Mouse (Mus musculus) spleen, adult 2 months (tissue): ENCODE data around the gene Lalba. TPM values are rescaled to one million over a fixed set of nuclear protein-coding genes. Genes with fewer than 3 reads are reported as not detected.
"Not testable (repeated sequence)": the region's sequence is repeated elsewhere in the genome, so short reads cannot be mapped to it uniquely, and the experiment has no call there.

ENCODE experiments used
- DNase-seq, 2 experiments: peaks; one replicate each; pipeline versions ENCODE4 v3.0.0 to v3.0.0-alpha.2; 2012 to 2021; ENCODE audit warnings: low spot score in 2 of 2, low read depth in 1 of 2
- H3K27ac ChIP-seq: fragments of 200-500 bp; 2 replicates; pipeline ENCODE4 v1.5.1; 2012; ENCODE audit warnings: low read length, inconsistent platforms; ENCODE audit not compliant: insufficient read depth
- H3K27me3 ChIP-seq: fragments of 200-500 bp; 2 replicates; pipeline ENCODE4 v1.6.1; 2012; ENCODE audit warnings: mild to moderate bottlenecking, moderate library complexity, low read length, inconsistent platforms; ENCODE audit not compliant: control insufficient read depth, insufficient read depth
- H3K36me3 ChIP-seq: fragments of 200-500 bp; 2 replicates; pipeline ENCODE4 v1.6.1; 2012; ENCODE audit warnings: mild to moderate bottlenecking, low read length, inconsistent platforms; ENCODE audit not compliant: control insufficient read depth, insufficient read depth
- H3K4me1 ChIP-seq: fragments of 200-500 bp; 2 replicates; pipeline ENCODE4 v1.6.1; 2011; ENCODE audit warnings: inconsistent platforms; ENCODE audit not compliant: control insufficient read depth, insufficient read depth, insufficient read length
- H3K4me3 ChIP-seq: fragments of 200-500 bp; 2 replicates; pipeline ENCODE4 v1.5.1; 2011; ENCODE audit warnings: mild to moderate bottlenecking, inconsistent platforms; ENCODE audit not compliant: insufficient read depth, insufficient read length; ENCODE audit errors: extremely low read depth
- CTCF ChIP-seq: fragments of 200-500 bp; IDR thresholded peaks from 2 replicates; pipeline ENCODE4 v1.5.1; 2011; ENCODE audit warnings: mild to moderate bottlenecking, inconsistent platforms; ENCODE audit not compliant: insufficient read depth, insufficient read length, insufficient replicate concordance; ENCODE audit errors: extremely low read depth
- POLR2A ChIP-seq: fragments of 200-500 bp; IDR thresholded peaks from 2 replicates; pipeline ENCODE4 v1.6.1; 2011; ENCODE audit warnings: low read depth, low read length, inconsistent platforms
- WGBS: fragments of 180-500 bp; shearing (Covaris S2); methylation state at CpG from one replicate; pipeline ENCODE4 v1.1.7; 2018; 5-methylcytosine and 5-hydroxymethylcytosine counted together
- polyA plus RNA-seq: library from polyadenylated mRNA; depleted of rRNA; stranded (reverse); fragments of >200 nt; gene quantifications from 2 replicates; pipeline ENCODE4 v1.2.3, GENCODE M21; 2012

Lalba gene
- polyA plus RNA-seq, 1 experiment = not detected

- DNase-seq = peak in 1 of 2 experiments; percentile 62
- Histone ChIP-seq H3K27me3 (no peaks in the 10 kb centered on the region), H3K27ac (no peak overlapping the region), H3K4me1 (peaks cover 15% of the 10 kb centered on the region; the same call in 1 of the 2 replicates), H3K36me3 (peaks cover 25% of the 10 kb centered on the region), H3K4me3 (no peak overlapping the region)
- no peak for TF ChIP-seq POLR2A
- TF ChIP-seq CTCF = peak; percentile 74; the same call in 1 of the 2 replicates
- 62% methylated on average over 16 of the region's 16 CpGs for WGBS
These were observed 35.1 kb upstream of the Lalba start for GRCm38 (mm10) chr15:98517380-98518355.

- WGBS = 82% methylated on average over 2 of the region's 2 CpGs
- DNase-seq, H3K27ac ChIP-seq, H3K27me3 ChIP-seq, H3K4me3 ChIP-seq: not testable (repeated sequence)
- Histone ChIP-seq H3K36me3 (peaks cover 10% of the 10 kb centered on the region), H3K4me1 (peaks cover 24% of the 10 kb centered on the region; the same call in 1 of the 2 replicates)
These were observed 32.3 kb upstream of the Lalba start for GRCm38 (mm10) chr15:98514845-98515244.

DNA sequence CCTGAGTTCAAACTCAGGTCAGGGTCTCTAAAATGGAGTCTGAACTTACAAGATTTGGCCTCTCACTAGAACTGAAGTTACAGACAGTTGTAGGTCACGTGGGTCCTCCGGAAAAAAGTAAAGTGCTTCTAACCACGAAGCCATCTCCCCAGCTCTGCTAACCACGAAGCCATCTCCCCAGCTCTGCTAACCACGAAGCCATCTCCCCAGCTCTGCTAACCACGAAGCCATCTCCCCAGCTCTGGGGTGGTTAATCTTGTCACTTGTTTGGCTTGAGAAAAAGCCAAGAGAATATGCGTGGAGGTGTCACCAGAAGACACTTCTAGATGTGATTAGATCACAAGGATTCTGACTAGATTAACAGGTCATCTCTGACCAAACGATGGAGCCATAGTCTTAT is 31.6 kb upstream of the Lalba start:
- Histone ChIP-seq H3K36me3 (peaks cover 5% of the 10 kb centered on the region), H3K4me1 (peaks cover 24% of the 10 kb centered on the region; the same call in 1 of the 2 replicates), H3K27ac (peak overlapping the region; percentile 82), H3K27me3 (no peaks in the 10 kb centered on the region), H3K4me3 (no peak overlapping the region)
- WGBS = 9% methylated on average over 8 of the region's 8 CpGs
- peak in 1 of 2 experiments; percentile 47 for DNase-seq
- TF ChIP-seq POLR2A = no peak
- no peak for TF ChIP-seq CTCF

GRCm38 (mm10) chr15:98513676-98514075 is 31.2 kb upstream of the Lalba start:
- DNase-seq, H3K36me3 ChIP-seq, H3K4me3 ChIP-seq, H3K27me3 ChIP-seq: not testable (repeated sequence)
- WGBS = 15% methylated on average over 3 of the region's 3 CpGs
- peaks cover 24% of the 10 kb centered on the region; the same call in 1 of the 2 replicates for H3K4me1 ChIP-seq
- peak overlapping the region; percentile 82 for H3K27ac ChIP-seq

GRCm38 (mm10) chr15:98512799-98513321 is 30.3 kb upstream of the Lalba start:
- WGBS = 14% methylated on average over 17 of the region's 17 CpGs
- DNase-seq = peak; percentile 47 to 50
- H3K36me3 ChIP-seq = no peaks in the 10 kb centered on the region
- H3K27me3 ChIP-seq = no peaks in the 10 kb centered on the region
- no peak for TF ChIP-seq CTCF
- TF ChIP-seq POLR2A = no peak
- peak overlapping the region; percentile 82 for H3K27ac ChIP-seq
- H3K4me1 ChIP-seq = peaks cover 24% of the 10 kb centered on the region; the same call in 1 of the 2 replicates
- H3K4me3 ChIP-seq = peak overlapping the region; percentile 11; the same call in 1 of the 2 replicates

DNA sequence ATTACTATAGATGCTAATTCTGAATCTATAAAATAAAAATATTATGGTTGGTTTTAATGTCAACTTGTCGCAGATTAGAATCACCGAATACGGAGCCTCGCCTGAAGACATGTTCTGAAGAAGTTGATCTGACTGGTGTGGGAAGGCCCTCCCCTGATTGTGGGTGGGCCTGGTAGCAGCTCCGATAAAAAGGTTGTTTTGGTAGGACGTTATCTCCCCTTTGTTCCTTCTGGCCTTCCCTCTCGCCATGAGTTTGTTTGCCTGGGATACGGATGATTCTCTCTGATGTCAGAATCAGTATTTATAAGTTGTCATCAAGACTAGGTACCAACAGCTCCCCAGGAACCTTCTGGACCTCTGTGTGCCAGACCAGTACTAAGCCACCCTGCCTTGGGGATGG is 29.7 kb upstream of the Lalba start:
- 59% methylated on average over 8 of the region's 8 CpGs for WGBS
- no peak for DNase-seq
- Histone ChIP-seq H3K36me3 (no peaks in the 10 kb centered on the region), H3K4me3 (no peak overlapping the region), H3K27ac (peak overlapping the region; percentile 79), H3K27me3 (no peaks in the 10 kb centered on the region), H3K4me1 (peaks cover 24% of the 10 kb centered on the region; the same call in 1 of the 2 replicates)
- TF ChIP-seq POLR2A = no peak
- no peak for TF ChIP-seq CTCF

- Histone ChIP-seq H3K36me3 (no peaks in the 10 kb centered on the region), H3K27ac (peak overlapping the region; percentile 92), H3K27me3 (no peaks in the 10 kb centered on the region), H3K4me3 (no peak overlapping the region; the same call in 1 of the 2 replicates), H3K4me1 (peaks cover 24% of the 10 kb centered on the region; the same call in 1 of the 2 replicates)
- TF ChIP-seq CTCF = no peak
- peak; percentile 40; the same call in 1 of the 2 replicates for TF ChIP-seq POLR2A
- DNase-seq = peak; percentile 60 to 71
- WGBS = 19% methylated on average over 13 of the region's 13 CpGs
These were observed 28.9 kb upstream of the Lalba start for GRCm38 (mm10) chr15:98511386-98511928.
